Mouse (Mus musculus) erythroblast, embryonic 14.5 days (primary cell): Measurements from ENCODE around the gene Vav2.

ENCODE experiments used
- GATA1 ChIP-seq: IDR thresholded peaks from 2 replicates; pipeline ENCODE4 v1.6.1; 2012; ENCODE audit warnings: low read length, inconsistent platforms, mixed read lengths
- TAL1 ChIP-seq: IDR thresholded peaks from 3 replicates; pipeline ENCODE4 v1.6.1; 2012; ENCODE audit warnings: low read length, inconsistent platforms, mixed read lengths

GRCm38 (mm10) chr2:27343984-27344453 lies 82.8 kb downstream of the Vav2 start:
- TF ChIP-seq GATA1 (peak; percentile 43; the same call in 1 of the 2 replicates), TAL1 (0 out of 3 replicates have a peak, but pooled peaks have one; percentile 5)
